Mouse (Mus musculus) CH12.LX (cell line): ENCODE measurements at regions not wholly inside any gene's neighbourhood (a gene's known extent, or its start where the extent isn't known, plus 50 kb on each side); places are given as distances from the start of the nearest gene placed in this dataset.

Experiments
- CTCF ChIP-seq, 2 experiments: IDR thresholded peaks in 1 of 2; conservative IDR thresholded peaks in 1 of 2; 2 replicates each; pipeline ENCODE4 v1.5.1; 2011 to 2012; ENCODE audit warnings: low read depth in 2 of 2, low read length in 2 of 2, improper control_type of control experiment in 1 of 2, inconsistent platforms in 1 of 2, mild to moderate bottlenecking in 1 of 2, moderate library complexity in 1 of 2
- EP300 ChIP-seq: IDR thresholded peaks from 2 replicates; pipeline ENCODE4 v1.6.1; 2011; ENCODE audit warnings: low read length, improper control_type of control experiment

DNA sequence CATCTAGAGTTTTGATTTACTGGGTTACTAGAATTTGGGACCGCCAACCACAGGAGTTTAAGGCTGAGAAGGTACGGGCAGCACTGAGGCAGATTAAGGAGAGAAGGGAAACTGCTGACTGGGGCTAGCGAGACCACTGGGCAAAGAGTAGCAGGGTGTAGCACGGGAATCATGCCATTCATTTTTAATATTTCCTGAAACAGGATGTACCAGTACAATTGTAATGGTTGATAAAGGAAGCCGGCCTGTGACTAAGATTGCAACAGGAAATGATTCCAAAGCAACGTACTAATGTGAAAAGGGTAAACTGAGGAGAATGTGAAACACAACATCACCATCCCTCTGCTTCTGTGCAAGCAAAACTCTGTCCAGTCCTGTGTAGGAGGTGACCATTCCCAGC lies 118.3 kb upstream of the Ift57 start:
- no peak for TF ChIP-seq EP300
- no peak for TF ChIP-seq CTCF (conservative IDR thresholded peaks at IDR 0.05 in 1 of 2, IDR thresholded peaks at IDR 0.05 in 1 of 2; ENCODE audit: low read depth in 2 of 2, low read length in 2 of 2)
